Mouse (Mus musculus): ENCODE measurements at regions not wholly inside any gene's neighbourhood (a gene's known extent, or its start where the extent isn't known, plus 50 kb on each side); places are given as distances from the start of the nearest gene placed in this dataset.

GRCm38 (mm10) chr2:179336235-179336634 is 106.0 kb upstream of the Cdh4 start:
- no peak for DNase-seq (ENCODE audit: low spot score in 2 of 2)

GRCm38 (mm10) chr2:179352676-179353075 is 89.6 kb upstream of the Cdh4 start:
- DNase-seq (ENCODE audit: low spot score in 2 of 2), result no peak

- no peak for DNase-seq (ENCODE audit: low spot score in 2 of 2)
Observed at GRCm38 (mm10) chr2:179354866-179355265, 87.4 kb upstream of the Cdh4 start.

- DNase-seq (ENCODE audit: low spot score in 2 of 2), result no peak
Observed at GRCm38 (mm10) chr2:179370882-179371546, 71.2 kb upstream of the Cdh4 start.

GRCm38 (mm10) chr2:179371553-179371952 is 70.7 kb upstream of the Cdh4 start:
- DNase-seq (ENCODE audit: low spot score in 2 of 2), result peak in 1 of 2 experiments; percentile 14

- DNase-seq (ENCODE audit: low spot score in 2 of 2), result no peak
Observed at GRCm38 (mm10) chr2:179379691-179380443, 62.4 kb upstream of the Cdh4 start.

- DNase-seq (ENCODE audit: low spot score in 2 of 2), result no peak
Observed at GRCm38 (mm10) chr2:179380444-179380705, 61.9 kb upstream of the Cdh4 start.

GRCm38 (mm10) chr2:179381916-179382315 is 60.3 kb upstream of the Cdh4 start:
- DNase-seq (ENCODE audit: low spot score in 2 of 2), result no peak

- no peak for DNase-seq (ENCODE audit: low spot score in 2 of 2)
Observed at GRCm38 (mm10) chr2:179382594-179382993, 59.6 kb upstream of the Cdh4 start.

GRCm38 (mm10) chr2:179386871-179387270 is 55.4 kb upstream of the Cdh4 start:
- no peak for DNase-seq (ENCODE audit: low spot score in 2 of 2)

GRCm38 (mm10) chr2:179390486-179390885 is 51.7 kb upstream of the Cdh4 start:
- no peak for DNase-seq (ENCODE audit: low spot score in 2 of 2)

- DNase-seq (ENCODE audit: low spot score in 2 of 2), result no peak
Observed at GRCm38 (mm10) chr2:179390924-179391461, 51.2 kb upstream of the Cdh4 start.

Measured in frontal cortex, postnatal 10 days (tissue).